Mouse (Mus musculus) olfactory bulb, adult 2 months (tissue): Measurements from ENCODE around the gene Dynlt1a.
"Not testable (repeated sequence)": the region's sequence is repeated elsewhere in the genome, so short reads cannot be mapped to it uniquely, and the experiment has no call there.

ENCODE experiments used
- CTCF ChIP-seq: fragments of 200-500 bp; IDR thresholded peaks from 2 replicates; pipeline ENCODE4 v1.5.1; 2012; ENCODE audit warnings: low read depth, mild to moderate bottlenecking, low read length, moderate library complexity; ENCODE audit not compliant: insufficient read depth
- POLR2A ChIP-seq: fragments of 200-500 bp; IDR thresholded peaks from 2 replicates; pipeline ENCODE4 v1.6.1; 2012; ENCODE audit warnings: mild to moderate bottlenecking, low read depth, low read length, moderate library complexity; ENCODE audit not compliant: insufficient read depth

GRCm38 (mm10) chr17:6317339-6317985 lies at the start of gene Dynlt1a:
- TF ChIP-seq POLR2A, CTCF: not testable (repeated sequence)
